Mouse (Mus musculus) neural tube, embryonic 14.5 days (tissue): ENCODE measurements around the gene Jmjd8. TPM values are rescaled to one million over a fixed set of nuclear protein-coding genes. Genes with fewer than 3 reads are reported as not detected.

Experiments
- ATAC-seq: fragments of 200-750 bp; cut with Nextera tagmentation; 2 replicates; pipeline ENCODE4 v1.8.0; 2017; ENCODE audit warnings: low read depth, mild to moderate bottlenecking, moderate TSS enrichment, moderate library complexity
- H3K27ac ChIP-seq: fragments of 300-500 bp; sonication (generic); 2 replicates; pipeline ENCODE4 v1.5.1; 2014; ENCODE audit warnings: low read depth, mild to moderate bottlenecking, control low read depth, low read length, moderate library complexity, mixed read lengths
- H3K27me3 ChIP-seq: fragments of 300-500 bp; sonication (generic); 2 replicates; pipeline ENCODE4 v1.6.1; 2014; ENCODE audit warnings: low read length; ENCODE audit not compliant: control insufficient read depth, insufficient read depth
- H3K36me3 ChIP-seq: fragments of 300-500 bp; sonication (generic); 2 replicates; pipeline ENCODE4 v1.6.1; 2014; ENCODE audit warnings: low read length, mixed read lengths; ENCODE audit not compliant: control insufficient read depth, insufficient read depth
- H3K4me1 ChIP-seq: fragments of 300-500 bp; sonication (generic); 2 replicates; pipeline ENCODE4 v1.6.1; 2014; ENCODE audit warnings: low read length; ENCODE audit not compliant: control insufficient read depth, insufficient read depth
- H3K4me2 ChIP-seq: fragments of 300-500 bp; sonication (generic); 2 replicates; pipeline ENCODE4 v1.6.1; 2014; ENCODE audit warnings: mild to moderate bottlenecking, low read depth, low read length, control low read depth
- H3K4me3 ChIP-seq: fragments of 300-500 bp; sonication (generic); 2 replicates; pipeline ENCODE4 v1.5.1; 2014; ENCODE audit warnings: low read depth, low read length, control low read depth, mixed read lengths
- H3K9ac ChIP-seq: fragments of 300-500 bp; sonication (generic); replicated peaks from 2 replicates; pipeline ENCODE4 v1.6.1; 2014; ENCODE audit warnings: low read depth, mild to moderate bottlenecking, control low read depth, low read length, mixed read lengths
- H3K9me3 ChIP-seq: fragments of 300-500 bp; sonication (generic); 2 replicates; pipeline ENCODE4 v1.6.1; 2016; ENCODE audit warnings: low read length; ENCODE audit not compliant: control insufficient read depth
- WGBS: fragments of 180-500 bp; shearing (Covaris S2); extraction: QIAGEN DNeasy Blood & Tissue Kit; methylation state at CpG from one replicate; pipeline ENCODE4 v1.1.7; 2014; 5-methylcytosine and 5-hydroxymethylcytosine counted together
- polyA plus RNA-seq: library from polyadenylated mRNA; unstranded; fragments of >200 nt; fragmentation: Nextera tagmentation; extraction: Ambion mirVana; gene quantifications from 2 replicates; pipeline ENCODE4 v1.2.1, GENCODE M21; 2014

Jmjd8 gene
- polyA plus RNA-seq, 1 experiment from 2014 or later = 36.7 TPM

- Histone ChIP-seq H3K9ac (peak overlapping the region; percentile 76), H3K27ac (no peak overlapping the region), H3K4me2 (peak overlapping the region; percentile 90), H3K4me1 (peaks cover 64% of the 10 kb centered on the region), H3K9me3 (no peaks in the 10 kb centered on the region), H3K4me3 (peak overlapping the region; percentile 82; the same call in 1 of the 2 replicates), H3K36me3 (peaks cover 20% of the 10 kb centered on the region), H3K27me3 (no peaks in the 10 kb centered on the region)
- WGBS = 93% methylated on average over 12 of the region's 12 CpGs
- no peak for ATAC-seq
Observed at GRCm38 (mm10) chr17:25834595-25835222, 6.0 kb downstream of the Jmjd8 start.

GRCm38 (mm10) chr17:25835301-25835700 lies 6.6 kb downstream of the Jmjd8 start:
- Histone ChIP-seq H3K27me3 (no peaks in the 10 kb centered on the region), H3K4me2 (peak overlapping the region; percentile 90), H3K9ac (no peak overlapping the region), H3K4me3 (0 out of 2 replicates have a peak overlapping the region, but pooled peaks have one; percentile 9), H3K4me1 (peaks cover 59% of the 10 kb centered on the region), H3K36me3 (peaks cover 22% of the 10 kb centered on the region), H3K9me3 (no peaks in the 10 kb centered on the region), H3K27ac (no peak overlapping the region)
- WGBS = 95% methylated on average over 7 of the region's 7 CpGs
- no peak for ATAC-seq

- H3K27me3 ChIP-seq = no peaks in the 10 kb centered on the region
- H3K4me2 ChIP-seq = peak overlapping the region; percentile 72
- no peak for ATAC-seq
- no peaks in the 10 kb centered on the region for H3K9me3 ChIP-seq
- H3K4me1 ChIP-seq = peaks cover 55% of the 10 kb centered on the region
- WGBS = 94% methylated on average over 16 of the region's 16 CpGs
- H3K4me3 ChIP-seq = 0 out of 2 replicates have a peak overlapping the region, but pooled peaks have one; percentile 9
- H3K27ac ChIP-seq = no peak overlapping the region
- peaks cover 22% of the 10 kb centered on the region for H3K36me3 ChIP-seq
- H3K9ac ChIP-seq = peak overlapping the region; percentile 73; the same call in 1 of the 2 replicates
Observed at GRCm38 (mm10) chr17:25835816-25836215, 7.1 kb downstream of the Jmjd8 start.

GRCm38 (mm10) chr17:25836397-25837075 lies 7.9 kb downstream of the Jmjd8 start:
- peaks cover 48% of the 10 kb centered on the region for H3K4me1 ChIP-seq
- peaks cover 22% of the 10 kb centered on the region for H3K36me3 ChIP-seq
- peak overlapping the region; percentile 73 for H3K9ac ChIP-seq
- H3K9me3 ChIP-seq = no peaks in the 10 kb centered on the region
- 20% methylated on average over 23 of the region's 23 CpGs for WGBS
- no peak for ATAC-seq
- H3K27me3 ChIP-seq = no peaks in the 10 kb centered on the region
- peak overlapping the region; percentile 38 for H3K4me3 ChIP-seq
- H3K4me2 ChIP-seq = peak overlapping the region; percentile 72
- peak overlapping the region; percentile 83 for H3K27ac ChIP-seq

- Histone ChIP-seq H3K9me3 (no peaks in the 10 kb centered on the region), H3K4me2 (peak within 1 kb of the TSS; percentile 72), H3K4me1 (peaks cover 42% of the 10 kb centered on the region), H3K27me3 (no peaks in the 10 kb centered on the region), H3K36me3 (peaks cover 26% of the 10 kb centered on the region), H3K9ac (peak within 1 kb of the TSS; percentile 73), H3K4me3 (peak within 1 kb of the TSS; percentile 38), H3K27ac (peak within 1 kb of the TSS; percentile 83)
- WGBS = 2% methylated on average over 26 of the region's 29 CpGs
- ATAC-seq = peak; percentile 19; the same call in 1 of the 2 replicates
Observed at GRCm38 (mm10) chr17:25837076-25837410, 8.4 kb downstream of the Jmjd8 start, which contains the start of gene Rhbdl1. Gene Rhbdl1, minus strand, starts transcription at chr17:25837295.

GRCm38 (mm10) chr17:25837533-25837932 lies 8.9 kb downstream of the Jmjd8 start:
- 0 out of 2 replicates have a peak overlapping the region, but pooled peaks have one; percentile 38 for H3K4me3 ChIP-seq
- peaks cover 28% of the 10 kb centered on the region for H3K36me3 ChIP-seq

GRCm38 (mm10) chr17:25838904-25839303 lies 10.2 kb downstream of the Jmjd8 start:
- Histone ChIP-seq H3K4me3 (no peak overlapping the region), H3K9ac (no peak overlapping the region), H3K27me3 (no peaks in the 10 kb centered on the region), H3K27ac (no peak overlapping the region), H3K9me3 (no peaks in the 10 kb centered on the region), H3K4me2 (no peak overlapping the region), H3K36me3 (peaks cover 28% of the 10 kb centered on the region), H3K4me1 (peaks cover 44% of the 10 kb centered on the region)
- ATAC-seq = no peak
- 91% methylated on average over 4 of the region's 4 CpGs for WGBS

More at GRCm38 (mm10) chr17:25837533-25837932, 8.9 kb downstream of the Jmjd8 start:
- Histone ChIP-seq H3K4me1 (peaks cover 42% of the 10 kb centered on the region), H3K27me3 (no peaks in the 10 kb centered on the region), H3K9ac (no peak overlapping the region), H3K9me3 (no peaks in the 10 kb centered on the region), H3K27ac (peak overlapping the region; percentile 83), H3K4me2 (peak overlapping the region; percentile 72)
- WGBS = 18% methylated on average over 3 of the region's 3 CpGs
- no peak for ATAC-seq

GRCm38 (mm10) chr17:25839455-25840235 lies 11.0 kb downstream of the Jmjd8 start:
- no peak overlapping the region for H3K27ac ChIP-seq
- ATAC-seq = no peak
- no peak overlapping the region for H3K4me3 ChIP-seq
- no peaks in the 10 kb centered on the region for H3K27me3 ChIP-seq
- no peak overlapping the region for H3K9ac ChIP-seq
- H3K4me2 ChIP-seq = no peak overlapping the region
- WGBS = 85% methylated on average over 14 of the region's 14 CpGs
- no peaks in the 10 kb centered on the region for H3K9me3 ChIP-seq
- H3K36me3 ChIP-seq = peaks cover 28% of the 10 kb centered on the region
- H3K4me1 ChIP-seq = peaks cover 38% of the 10 kb centered on the region
